11 mouse cellular contexts compared by ENCODE assay signal in genomic region chr8:117561014-117561413, GRCm38 (mm10).
DNase-seq lines count a peak whose midpoint lies in the region; ATAC-seq and TF ChIP-seq lines count a peak whose summit lies in the region.
"Had no signal": no experiment of that assay in that cellular context is flagged by ENCODE, and none has a peak within 500 bp of the region (broad histone marks: within the 10 kb centered on the region; RNA-seq: fewer than 3 reads in every experiment).

No protein-coding gene starts in this region.

- H3K4me2 ChIP-seq in lung, embryonic 14.5 days = no peak overlapping the region
- H3K4me2 ChIP-seq in heart, embryonic 15.5 days = no peak overlapping the region
- H3K4me2 ChIP-seq in liver, embryonic 12.5 days = no peak overlapping the region

- H3K4me3 ChIP-seq in lung, embryonic 14.5 days (ENCODE audit: low read depth, low read length) = no peak overlapping the region
- H3K4me3 ChIP-seq in heart, embryonic 15.5 days = no peak overlapping the region
- no peak overlapping the region for H3K4me3 ChIP-seq in liver, embryonic 12.5 days

- ATAC-seq in lung, embryonic 14.5 days (ENCODE audit: insufficient read depth) = no peak
- 0 out of 2 replicates have a peak, but pooled peaks have one; percentile 33 for ATAC-seq in heart, embryonic 15.5 days (replicated peaks; ENCODE audit: insufficient number of reproducible peaks, insufficient read depth, low FRiP score, low read depth)
- ATAC-seq in liver, embryonic 12.5 days = no peak

- DNase-seq in lung, embryonic 14.5 days = peak; percentile 2
- DNase-seq in lung, postnatal 14 days = no peak
- DNase-seq in NIH3T3 (ENCODE audit: low read depth) (peak; percentile 36), liver (no peak)
- DNase-seq in kidney, postnatal 10 days = peak; percentile 24
- no peak for DNase-seq in layer of hippocampus, adult 18-20 months (ENCODE audit: low spot score in 2 of 2)

- H3K4me1 ChIP-seq in lung, embryonic 14.5 days (ENCODE audit: insufficient read depth) = no peaks in the 10 kb centered on the region
- H3K4me1 ChIP-seq in heart, embryonic 15.5 days (replicated peaks) = peaks cover 6% of the 10 kb centered on the region; the same call in 1 of the 2 replicates
- H3K4me1 ChIP-seq in liver, embryonic 12.5 days = 0 out of 2 replicates have a peak, but pooled peaks cover 12% of the 10 kb centered on the region

- no peaks in the 10 kb centered on the region; the same call in 1 of the 2 replicates for H3K27me3 ChIP-seq in lung, embryonic 14.5 days (ENCODE audit: insufficient read depth, low read length)
- no peaks in the 10 kb centered on the region; the same call in 1 of the 2 replicates for H3K27me3 ChIP-seq in heart, embryonic 15.5 days
- H3K27me3 ChIP-seq in liver, embryonic 12.5 days (replicated peaks) = 0 out of 2 replicates have a peak, but pooled peaks cover 6% of the 10 kb centered on the region

- TF ChIP-seq CTCF in lung, embryonic 14.5 days (IDR thresholded peaks at IDR 0.05; ENCODE audit: low read depth) = no peak

- no peaks in the 10 kb centered on the region for H3K9me3 ChIP-seq in lung, embryonic 14.5 days (ENCODE audit: low read depth, low read length)
- H3K9me3 ChIP-seq in heart, embryonic 15.5 days (replicated peaks) = no peaks in the 10 kb centered on the region
- H3K9me3 ChIP-seq in liver, embryonic 12.5 days (replicated peaks) = no peaks in the 10 kb centered on the region
- H3K9me3 ChIP-seq: limb, embryonic 13.5 days had no signal

- no peak overlapping the region for H3K9ac ChIP-seq in lung, embryonic 14.5 days
- no peak overlapping the region for H3K9ac ChIP-seq in heart, embryonic 15.5 days
- H3K9ac ChIP-seq in liver, embryonic 12.5 days = no peak overlapping the region
- H3K9ac ChIP-seq: limb, embryonic 13.5 days had no signal

- 62% methylated on average over 4 of the region's 4 CpGs for WGBS in lung, embryonic 14.5 days
- WGBS in heart, embryonic 15.5 days = 52% methylated on average over 4 of the region's 4 CpGs
- 73% methylated on average over 4 of the region's 4 CpGs for WGBS in liver, embryonic 12.5 days (ENCODE audit: insufficient replicate concordance)

- H3K36me3 ChIP-seq in lung, embryonic 14.5 days (ENCODE audit: insufficient read depth) = no peaks in the 10 kb centered on the region
- no peaks in the 10 kb centered on the region for H3K36me3 ChIP-seq in heart, embryonic 15.5 days
- no peaks in the 10 kb centered on the region for H3K36me3 ChIP-seq in liver, embryonic 12.5 days
- H3K36me3 ChIP-seq: G1E; limb, embryonic 13.5 days had no signal

- no peak overlapping the region for H3K27ac ChIP-seq in lung, embryonic 14.5 days (ENCODE audit: low read depth)
- no peak overlapping the region for H3K27ac ChIP-seq in heart, embryonic 15.5 days
- no peak overlapping the region for H3K27ac ChIP-seq in liver, embryonic 12.5 days
- H3K27ac ChIP-seq: hindbrain, embryonic 14.5 days; limb, embryonic 13.5 days had no signal

Comparison
In these comparisons a context has a peak if more than half of its experiments do, and no peak if none do; other contexts are left out.
1. DNase-seq: peak in lung, embryonic 14.5 days (single experiment), NIH3T3 (single experiment) and kidney, postnatal 10 days (single experiment); none in lung, postnatal 14 days (single experiment), liver (single experiment) and layer of hippocampus, adult 18-20 months (0 of 2).